Mouse (Mus musculus) lung, adult 2 months (tissue): ENCODE measurements around the gene Mfsd5. TPM values are rescaled to one million over a fixed set of nuclear protein-coding genes. Genes with fewer than 3 reads are reported as not detected.

Experiments
- DNase-seq: peaks from one replicate; pipeline ENCODE4 v3.0.0; 2022
- H3K4me1 ChIP-seq: fragments of 200-500 bp; 2 replicates; pipeline ENCODE4 v1.6.1; 2011; ENCODE audit warnings: low read length; ENCODE audit not compliant: control insufficient read depth, insufficient read depth
- H3K4me3 ChIP-seq: fragments of 200-500 bp; replicated peaks from 2 replicates; pipeline ENCODE3; 2011; ENCODE audit warnings: low read depth, mild to moderate bottlenecking, control low read depth, low read length; ENCODE audit errors: extremely low read depth
- CTCF ChIP-seq: fragments of 200-500 bp; IDR thresholded peaks from 2 replicates; pipeline ENCODE4 v1.5.1; 2011; ENCODE audit warnings: mild to moderate bottlenecking, low read length, control low read depth; ENCODE audit not compliant: insufficient read depth
- POLR2A ChIP-seq: fragments of 200-500 bp; IDR thresholded peaks from 2 replicates; pipeline ENCODE4 v1.6.1; 2011; ENCODE audit warnings: low read depth, mild to moderate bottlenecking, control low read depth, low read length, borderline replicate concordance; ENCODE audit errors: extremely low read depth
- WGBS: fragments of 180-500 bp; shearing (Covaris S2); methylation state at CpG from one replicate; pipeline ENCODE4 v1.1.7; 2018; 5-methylcytosine and 5-hydroxymethylcytosine counted together
- polyA plus RNA-seq: library from polyadenylated mRNA; depleted of rRNA; stranded (reverse); fragments of >200 nt; gene quantifications from 2 replicates; pipeline ENCODE4 v1.2.3, GENCODE M21; 2012

The Mfsd5 gene
- polyA plus RNA-seq, 1 experiment: 95.4 TPM

DNA sequence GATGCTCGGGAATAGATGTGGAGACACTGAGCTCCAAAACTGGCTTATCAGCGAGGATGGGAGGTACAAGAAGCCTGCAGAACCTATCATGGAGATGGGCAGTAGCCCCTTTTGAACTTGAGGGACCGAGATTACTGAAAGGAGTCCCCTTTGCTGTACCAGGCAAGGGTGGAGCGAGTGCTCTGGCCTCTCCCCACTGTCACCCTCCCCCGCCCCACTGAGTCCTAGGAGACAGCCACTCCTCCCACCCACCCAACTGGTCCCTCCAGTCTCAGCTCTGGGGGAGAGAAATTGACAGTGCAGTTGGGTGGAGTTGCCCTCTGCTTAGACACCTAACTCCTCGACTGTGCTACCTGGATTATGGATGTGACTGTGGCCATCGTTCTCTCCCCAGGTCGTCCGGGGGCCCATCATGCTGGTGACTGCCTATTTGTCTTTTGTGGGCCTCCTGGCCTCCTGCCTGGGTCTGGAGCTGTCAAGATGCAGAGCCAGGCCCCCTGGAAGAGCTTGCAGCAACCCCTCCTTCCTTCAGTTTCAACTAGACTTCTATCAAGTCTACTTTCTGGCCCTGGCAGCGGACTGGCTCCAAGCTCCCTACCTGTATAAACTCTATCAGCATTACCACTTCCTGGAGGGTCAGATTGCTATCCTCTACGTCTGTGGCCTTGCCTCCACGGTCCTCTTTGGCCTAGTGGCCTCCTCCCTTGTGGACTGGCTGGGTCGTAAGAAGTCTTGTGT lies 698 bp downstream of the Mfsd5 start:
- 18% methylated on average over 13 of the region's 13 CpGs for WGBS
- Histone ChIP-seq H3K4me3 (peak overlapping the region; percentile 88), H3K4me1 (peaks cover 4% of the 10 kb centered on the region; the same call in 1 of the 2 replicates)
- DNase-seq: no peak
- TF ChIP-seq CTCF: no peak
- TF ChIP-seq POLR2A: no peak

DNA sequence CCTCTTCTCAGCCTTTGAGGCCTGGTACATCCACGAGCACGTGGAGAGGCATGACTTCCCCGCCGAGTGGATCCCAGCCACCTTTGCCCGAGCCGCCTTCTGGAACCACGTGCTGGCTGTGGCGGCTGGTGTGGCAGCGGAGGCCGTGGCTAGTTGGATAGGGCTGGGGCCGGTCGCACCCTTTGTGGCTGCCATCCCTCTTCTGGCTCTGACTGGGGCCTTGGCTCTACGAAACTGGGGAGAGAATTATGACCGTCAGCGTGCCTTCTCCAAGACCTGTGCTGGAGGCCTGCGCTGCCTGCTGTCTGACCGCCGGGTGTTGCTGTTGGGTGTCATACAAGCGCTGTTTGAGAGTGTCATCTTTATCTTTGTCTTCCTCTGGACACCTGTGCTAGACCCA lies 1.4 kb downstream of the Mfsd5 start:
- peaks cover 4% of the 10 kb centered on the region; the same call in 1 of the 2 replicates for H3K4me1 ChIP-seq
- DNase-seq: no peak
- no peak overlapping the region for H3K4me3 ChIP-seq
- TF ChIP-seq POLR2A (no peak), CTCF (no peak)
- WGBS: 92% methylated on average over 19 of the region's 19 CpGs

DNA sequence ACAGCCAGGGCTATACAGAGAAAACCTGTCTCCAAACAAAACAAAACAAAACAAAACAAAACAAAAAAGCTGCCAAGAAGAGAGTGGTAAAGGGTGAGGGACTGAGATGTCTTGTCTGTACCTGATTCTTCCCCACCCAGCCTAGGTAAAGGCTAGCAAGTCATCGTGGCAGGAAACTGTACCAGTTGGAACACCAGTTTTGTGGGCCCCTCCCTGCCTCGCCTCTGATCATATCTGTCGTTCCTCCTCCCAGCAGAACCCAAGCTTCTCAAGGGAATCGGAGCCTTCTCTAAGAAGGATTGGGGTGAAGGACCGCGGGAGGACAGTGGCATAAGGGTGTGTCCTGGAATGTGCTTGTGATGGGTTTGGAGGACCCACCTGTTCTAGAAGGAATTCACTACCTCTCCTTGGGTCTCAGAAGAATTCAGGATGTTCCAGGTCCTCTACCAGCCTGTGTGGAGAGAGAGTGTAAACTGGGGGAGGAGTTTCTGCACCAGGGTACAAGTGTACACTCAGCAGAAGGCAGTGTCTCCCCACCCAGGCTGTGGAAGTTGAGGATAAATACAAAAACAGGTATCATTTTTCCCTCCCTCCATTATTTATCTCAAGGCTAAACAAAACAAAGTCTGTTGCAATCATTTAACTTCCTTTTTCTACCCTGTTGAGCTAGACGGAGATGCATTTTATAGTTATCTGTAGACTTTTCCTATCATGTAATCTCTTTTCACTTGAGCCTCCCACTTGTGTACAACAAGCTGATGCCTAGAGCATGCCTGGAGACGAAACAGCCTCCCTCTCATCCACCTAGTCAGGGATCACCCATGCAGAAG lies 3.4 kb downstream of the Mfsd5 start:
- peaks cover 4% of the 10 kb centered on the region; the same call in 1 of the 2 replicates for H3K4me1 ChIP-seq

DNA sequence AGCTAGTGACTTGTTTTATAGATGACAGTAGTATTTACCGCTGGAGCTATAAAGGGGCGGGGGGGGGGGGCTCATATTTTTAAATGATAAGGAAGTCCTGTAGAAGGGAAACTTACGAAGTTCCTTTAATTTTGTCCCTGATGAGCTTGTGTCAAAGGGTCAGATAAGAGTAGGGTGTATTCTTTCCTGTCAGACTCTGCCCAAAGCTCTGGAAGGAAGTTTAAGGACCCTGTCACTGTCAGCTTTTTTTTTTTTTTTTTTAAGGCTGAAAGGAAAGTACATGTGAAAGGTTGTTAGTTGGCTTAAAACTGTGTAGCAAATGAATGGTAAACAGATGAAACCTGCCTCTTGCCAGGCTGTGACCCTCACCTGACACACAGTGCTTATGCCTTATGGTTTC lies 4.4 kb downstream of the Mfsd5 start:
- TF ChIP-seq POLR2A (no peak), CTCF (no peak)
- no peak overlapping the region for H3K4me3 ChIP-seq

More for the DNA sequence above, 3.4 kb downstream of the Mfsd5 start:
- TF ChIP-seq POLR2A (no peak), CTCF (no peak)
- no peak for DNase-seq
- 58% methylated on average over 8 of the region's 8 CpGs for WGBS
- H3K4me3 ChIP-seq: no peak overlapping the region

DNA sequence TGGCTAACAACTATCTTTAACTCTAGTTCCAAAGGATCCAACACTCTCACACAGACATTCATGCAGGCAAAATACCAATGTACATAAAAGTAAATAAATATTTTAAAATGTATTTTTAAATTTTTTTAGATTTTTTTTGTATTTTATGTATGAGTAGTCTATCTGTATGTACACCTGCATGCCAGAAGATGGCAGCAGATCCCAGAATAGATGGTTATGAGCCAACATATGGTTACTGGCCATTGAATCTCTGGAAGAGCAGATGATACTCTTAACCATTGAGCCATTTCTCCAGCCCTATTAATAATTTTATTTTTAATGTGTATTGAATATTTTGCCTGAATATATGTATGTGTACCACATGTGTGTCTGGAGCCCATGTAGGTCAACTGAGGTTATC lies 8.1 kb downstream of the Mfsd5 start:
- no peak for DNase-seq
- no peak overlapping the region for H3K4me3 ChIP-seq
- TF ChIP-seq POLR2A (no peak), CTCF (peak; percentile 35; the same call in 1 of the 2 replicates)

More for the DNA sequence above, 4.4 kb downstream of the Mfsd5 start:
- 48% methylated on average over 3 of the region's 3 CpGs for WGBS
- peaks cover 4% of the 10 kb centered on the region; the same call in 1 of the 2 replicates for H3K4me1 ChIP-seq
- no peak for DNase-seq

DNA sequence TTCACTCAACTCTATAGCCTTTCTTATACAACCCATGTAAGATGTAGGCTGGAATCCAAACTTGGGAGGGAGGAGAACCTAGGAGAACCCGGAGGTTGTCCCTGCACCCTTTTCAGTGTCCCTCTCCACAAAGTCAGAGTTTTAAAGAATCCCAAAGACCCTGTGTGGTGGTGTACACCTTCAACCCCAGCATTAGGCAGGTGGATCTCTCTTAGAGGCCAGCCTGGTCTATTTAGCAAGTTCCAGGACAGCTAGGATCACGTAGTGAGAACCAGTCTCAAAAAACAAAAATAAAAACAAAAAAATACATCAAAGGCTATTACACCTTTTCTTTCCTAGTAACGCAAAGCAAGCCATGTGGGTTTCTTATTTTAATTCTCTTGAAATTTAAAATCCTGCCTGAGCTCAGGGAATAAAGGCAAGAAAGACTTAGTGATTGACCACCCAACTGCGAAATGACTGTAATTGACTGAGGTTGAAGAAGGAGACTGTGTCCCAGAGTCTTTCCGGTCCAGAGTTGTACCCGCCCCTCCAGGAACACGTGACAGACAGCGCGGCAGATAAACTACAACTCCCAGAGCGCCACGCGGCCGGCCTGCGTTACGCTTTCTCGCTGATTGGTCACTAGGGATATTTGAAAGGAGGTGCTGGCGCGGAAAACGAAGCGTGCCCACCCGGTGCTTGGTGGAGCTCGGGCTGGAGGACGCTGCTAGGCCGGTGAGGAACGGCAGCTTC lies 16.5 kb downstream of the Mfsd5 start, which contains the start of gene Espl1:
Gene Espl1, plus strand, starts transcription at position 634 of the 735 bp plus-strand sequence.
- peak; percentile 94 for DNase-seq
- WGBS: 5% methylated on average over 25 of the region's 25 CpGs
- Histone ChIP-seq H3K4me1 (peaks cover 2% of the 10 kb centered on the region; the same call in 1 of the 2 replicates), H3K4me3 (peak within 1 kb of the TSS; percentile 65)
- TF ChIP-seq CTCF: no peak
- peak; percentile 67; the same call in 1 of the 2 replicates for TF ChIP-seq POLR2A

More for the DNA sequence above, 8.1 kb downstream of the Mfsd5 start:
- H3K4me1 ChIP-seq: peaks cover 4% of the 10 kb centered on the region; the same call in 1 of the 2 replicates

DNA sequence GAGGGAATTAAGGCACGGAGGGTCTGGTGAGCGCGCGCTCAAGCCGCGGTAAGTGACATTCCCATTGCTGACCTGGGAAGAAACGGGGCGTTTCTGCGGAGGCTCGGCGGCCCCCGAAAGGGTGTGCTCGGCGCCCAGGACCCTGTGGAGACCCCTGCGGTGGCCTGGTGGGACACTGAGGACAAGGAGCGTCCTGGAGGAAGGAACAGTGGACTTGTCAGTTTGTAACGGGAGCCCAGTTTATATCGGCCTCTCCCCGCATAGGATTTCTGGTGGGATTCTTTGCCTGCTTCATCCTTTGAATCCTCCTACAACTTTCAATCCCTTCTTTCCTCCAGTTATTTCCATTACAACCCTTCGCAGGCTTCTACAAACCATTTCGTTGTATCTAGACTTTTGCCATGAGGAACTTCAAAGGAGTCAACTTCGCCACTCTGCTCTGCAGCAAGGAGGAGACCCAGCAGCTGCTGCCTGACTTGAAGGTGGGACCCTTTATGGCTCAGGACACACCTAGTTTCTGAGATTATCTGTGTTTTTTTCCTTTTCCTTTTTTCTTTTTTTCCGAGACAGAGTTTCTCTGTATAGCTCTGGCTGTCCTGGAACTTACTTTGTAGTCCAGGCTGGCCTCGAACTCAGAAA lies 17.2 kb downstream of the Mfsd5 start:
- 7% methylated on average over 24 of the region's 24 CpGs for WGBS
- peak overlapping the region; percentile 65 for H3K4me3 ChIP-seq
- no peak for TF ChIP-seq CTCF
- TF ChIP-seq POLR2A: no peak
- DNase-seq: no peak
- peaks cover 2% of the 10 kb centered on the region; the same call in 1 of the 2 replicates for H3K4me1 ChIP-seq

DNA sequence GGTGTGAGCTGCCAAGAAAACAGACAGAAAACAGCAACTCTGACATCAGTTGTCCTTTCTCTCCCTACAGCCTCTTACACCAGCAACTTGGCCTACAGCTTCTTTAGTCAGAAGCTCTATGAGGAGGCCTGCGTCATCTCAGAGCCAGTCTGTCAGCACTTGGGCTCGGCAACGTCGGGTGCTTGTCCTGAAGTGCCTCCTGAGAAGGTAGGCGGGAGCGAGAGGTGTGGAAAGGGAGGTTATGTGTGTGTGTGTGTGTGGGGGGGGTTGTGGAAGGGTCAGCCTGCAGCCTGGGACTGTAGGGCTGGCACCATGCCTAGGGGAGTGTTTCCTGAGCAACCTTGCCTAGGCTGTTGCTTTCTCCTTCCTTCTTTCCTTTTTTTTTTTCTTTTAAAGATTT lies 23.3 kb downstream of the Mfsd5 start:
- H3K4me1 ChIP-seq: no peaks in the 10 kb centered on the region
- WGBS: 64% methylated on average over 6 of the region's 6 CpGs
- no peak overlapping the region for H3K4me3 ChIP-seq
- no peak for TF ChIP-seq CTCF
- no peak for TF ChIP-seq POLR2A
- DNase-seq: peak; percentile 64
